Mouse (Mus musculus) left cerebral cortex, adult 9 months (tissue): ENCODE data around the gene Gm11937.

Experiments
- DNase-seq, 2 experiments: peaks; one replicate each; pipeline ENCODE4 v3.0.0; 2022; ENCODE audit warnings: low spot score in 2 of 2

Gm11937 gene

DNA sequence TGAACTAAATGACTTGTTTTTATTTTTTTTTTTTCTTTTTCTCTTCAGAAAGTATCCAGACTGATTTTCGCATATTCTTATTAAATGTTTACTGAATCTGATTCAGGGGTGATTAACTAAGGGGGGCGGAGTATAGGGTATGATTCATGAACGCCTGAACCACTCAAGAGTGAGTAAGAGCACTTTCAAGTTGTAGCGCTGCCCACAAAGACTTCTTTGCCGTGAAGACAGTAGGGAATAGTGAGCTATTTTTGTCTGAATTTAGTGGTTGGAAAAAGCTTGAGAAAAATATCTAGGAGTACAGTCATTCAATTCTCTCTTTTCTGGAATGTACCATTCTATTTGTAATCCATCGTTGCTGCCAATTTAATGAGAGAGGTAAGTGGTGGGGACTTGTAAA is 28.4 kb downstream of the Gm11937 start:
- DNase-seq = no peak

- no peak for DNase-seq
Measured at GRCm38 (mm10) chr11:99581051-99581450, 28.9 kb downstream of the Gm11937 start.

GRCm38 (mm10) chr11:99580636-99581035 is 29.4 kb downstream of the Gm11937 start, which contains the start of gene Krtap1-5:
Krtap1-5 (minus strand) TSS chr11:99581016.
- no peak for DNase-seq

GRCm38 (mm10) chr11:99574106-99574505 is 35.9 kb downstream of the Gm11937 start:
- peak in 1 of 2 experiments; percentile 66 for DNase-seq

- peak; percentile 5 to 19 for DNase-seq
Measured at GRCm38 (mm10) chr11:99573164-99573563, 36.8 kb downstream of the Gm11937 start.

DNA sequence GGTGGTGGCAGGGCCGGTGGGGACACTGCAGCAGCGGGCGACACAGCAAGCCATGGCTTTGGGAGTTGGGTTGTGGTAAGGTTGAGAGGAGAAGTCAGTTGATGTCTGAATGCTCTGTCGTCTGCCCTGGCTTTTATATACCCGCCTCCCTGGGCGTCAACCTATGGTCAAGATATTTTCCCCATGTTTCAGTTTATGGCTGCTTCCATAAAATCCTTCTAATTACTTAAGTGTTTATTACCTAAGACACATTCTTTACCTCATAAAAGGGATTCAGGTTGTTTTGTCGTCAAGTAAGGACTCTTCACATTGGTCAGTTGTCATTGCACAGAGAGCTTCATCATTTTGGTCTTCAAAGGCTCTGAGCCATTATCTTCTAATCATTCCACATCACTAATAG is 43.5 kb downstream of the Gm11937 start, which contains the start of gene Krtap3-1:
Gene Krtap3-1, minus strand, starts transcription at position 101 of the 400 bp plus-strand sequence.
- no peak for DNase-seq

GRCm38 (mm10) chr11:99562580-99562979 is 47.4 kb downstream of the Gm11937 start:
- no peak for DNase-seq
